Mouse (Mus musculus) cortical plate, adult 2 months (tissue): Measurements from ENCODE around the gene Kif3c.

Experiments
- CTCF ChIP-seq: fragments of 200-500 bp; IDR thresholded peaks from 2 replicates; pipeline ENCODE4 v1.5.1; 2011; ENCODE audit warnings: mild to moderate bottlenecking, control low read depth, low read length; ENCODE audit not compliant: insufficient read depth; ENCODE audit errors: extremely low read depth
- POLR2A ChIP-seq: fragments of 200-500 bp; IDR thresholded peaks from 2 replicates; pipeline ENCODE4 v1.6.1; 2011; ENCODE audit warnings: mild to moderate bottlenecking, low read length, control low read depth; ENCODE audit not compliant: insufficient read depth; ENCODE audit errors: extremely low read depth

DNA sequence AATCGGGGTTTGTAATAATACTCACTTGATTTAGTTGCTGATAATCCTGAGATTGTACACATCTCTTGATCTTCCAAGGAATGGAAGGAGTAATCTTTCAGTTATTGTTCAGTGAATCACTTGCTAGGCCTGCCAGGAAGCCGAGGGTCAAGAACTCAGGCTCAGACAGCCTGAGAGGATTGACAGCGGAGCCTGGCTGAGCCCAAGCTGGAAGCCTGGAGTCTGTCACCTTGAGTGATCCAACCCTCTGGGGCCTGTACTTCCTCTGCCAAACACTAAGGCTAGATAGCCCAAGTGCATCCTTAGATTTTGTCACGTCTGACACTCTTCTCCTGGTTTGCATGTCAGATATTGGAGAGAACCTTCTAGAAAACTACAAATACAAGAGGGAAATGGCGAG, 12.8 kb downstream of the Kif3c start:
- no peak for TF ChIP-seq CTCF
- no peak for TF ChIP-seq POLR2A
